Mouse (Mus musculus): ENCODE data around the gene Vstm2l. TPM values are rescaled to one million over a fixed set of nuclear protein-coding genes. Genes with fewer than 3 reads are reported as not detected.

Gene Vstm2l
- polyA plus RNA-seq, 1 experiment from 2014 or later: 0.49 TPM

DNA sequence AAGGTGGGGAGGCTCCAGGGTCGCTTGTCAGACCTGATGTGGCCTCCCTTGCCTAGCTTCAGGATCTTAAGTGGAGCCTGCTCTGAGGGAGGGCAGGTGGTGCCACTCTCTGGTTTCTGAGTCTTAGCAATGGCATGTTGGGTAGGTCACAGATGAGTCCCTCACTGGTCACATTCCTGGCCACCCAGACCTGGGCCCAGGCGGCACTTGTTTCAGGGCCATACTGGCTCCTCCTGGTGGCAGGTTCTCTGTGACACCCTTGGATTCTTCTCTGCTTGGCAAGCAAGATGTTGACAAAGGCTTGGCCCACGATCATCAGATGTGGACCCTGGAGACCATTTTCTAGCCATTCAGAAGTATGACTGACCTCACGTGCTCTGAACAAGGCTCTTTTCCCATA, 18.2 kb downstream of the Vstm2l start:
- 76% methylated on average over 4 of the region's 4 CpGs for WGBS
- Histone ChIP-seq H3K9ac (no peak overlapping the region), H3K27me3 (peaks cover 6% of the 10 kb centered on the region; the same call in 1 of the 2 replicates), H3K27ac (no peak overlapping the region), H3K4me1 (peaks cover 8% of the 10 kb centered on the region), H3K36me3 (no peaks in the 10 kb centered on the region), H3K4me3 (no peak overlapping the region), H3K9me3 (no peaks in the 10 kb centered on the region), H3K4me2 (no peak overlapping the region)
- no peak for ATAC-seq (ENCODE audit: insufficient number of reproducible peaks, insufficient read depth, low FRiP score, low TSS enrichment, low read depth)

DNA sequence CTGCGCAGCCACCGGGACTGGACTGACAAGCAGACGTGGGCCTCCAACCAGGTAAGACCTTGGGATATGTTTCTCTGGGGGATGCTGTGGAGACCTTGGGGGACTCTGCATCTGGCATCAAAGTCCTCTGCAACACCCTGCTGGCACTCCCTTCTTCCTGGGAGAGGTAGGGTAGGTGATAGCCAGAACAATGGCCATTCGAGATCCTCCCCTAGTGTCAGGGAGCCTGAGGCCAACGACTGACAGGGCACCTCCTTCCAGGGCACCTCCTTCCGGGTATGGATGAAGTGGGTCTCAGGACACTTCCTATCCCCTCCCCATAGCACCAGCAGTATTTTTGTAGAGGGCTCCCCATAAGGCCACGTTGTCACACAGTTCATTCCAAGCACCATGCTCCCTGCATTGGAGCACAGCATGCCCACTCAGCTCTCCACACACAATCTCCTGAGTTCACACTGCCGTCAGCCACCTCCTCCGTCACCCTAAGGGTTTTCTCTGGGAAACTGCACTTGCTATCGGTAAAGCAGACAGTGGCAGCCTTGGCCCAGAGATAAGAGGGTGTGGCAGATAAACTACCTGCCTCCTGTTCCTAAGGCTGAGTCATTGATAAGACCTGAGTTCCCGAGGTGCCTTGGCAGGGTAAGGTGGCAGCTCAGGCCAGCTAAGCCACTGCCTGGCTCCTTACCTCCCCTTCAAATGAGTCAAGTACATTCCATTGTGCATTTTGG, 21.2 kb downstream of the Vstm2l start:
- no peak for ATAC-seq (ENCODE audit: insufficient number of reproducible peaks, insufficient read depth, low FRiP score, low TSS enrichment, low read depth)
- H3K36me3 ChIP-seq: no peaks in the 10 kb centered on the region
- 0 out of 2 replicates have a peak, but pooled peaks cover 3% of the 10 kb centered on the region for H3K4me1 ChIP-seq
- no peak overlapping the region for H3K27ac ChIP-seq
- no peak overlapping the region for H3K4me3 ChIP-seq
- WGBS: 69% methylated on average over 11 of the region's 11 CpGs
- H3K27me3 ChIP-seq: peaks cover 18% of the 10 kb centered on the region
- no peak overlapping the region for H3K9ac ChIP-seq
- H3K4me2 ChIP-seq: no peak overlapping the region
- no peaks in the 10 kb centered on the region for H3K9me3 ChIP-seq

DNA sequence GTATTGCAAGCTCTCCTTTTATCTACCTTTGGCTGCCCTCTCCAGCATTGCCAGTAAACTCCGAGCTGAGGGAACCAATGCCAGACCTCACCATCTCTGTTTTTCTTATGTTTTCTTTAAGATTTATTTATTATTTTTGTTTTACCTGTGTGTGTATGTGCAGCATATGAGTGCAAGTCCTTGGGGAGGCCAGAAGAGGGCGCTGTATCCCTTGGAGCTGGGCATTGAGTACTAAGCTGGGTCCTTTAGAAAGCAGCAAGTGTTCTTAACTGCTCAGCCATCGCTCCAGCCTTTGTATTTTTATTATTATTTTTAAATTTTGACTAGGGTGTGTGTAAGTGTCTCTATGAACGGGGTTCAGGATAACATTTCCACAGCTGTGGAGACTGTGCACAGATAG, 22.2 kb downstream of the Vstm2l start:
- no peak for ATAC-seq (ENCODE audit: insufficient number of reproducible peaks, insufficient read depth, low FRiP score, low TSS enrichment, low read depth)
- Histone ChIP-seq H3K4me2 (no peak overlapping the region), H3K4me1 (peaks cover 13% of the 10 kb centered on the region), H3K4me3 (no peak overlapping the region), H3K36me3 (no peaks in the 10 kb centered on the region), H3K9me3 (no peaks in the 10 kb centered on the region), H3K9ac (no peak overlapping the region), H3K27ac (no peak overlapping the region), H3K27me3 (peaks cover 29% of the 10 kb centered on the region)
- 82% methylated on average over 4 of the region's 4 CpGs for WGBS

DNA sequence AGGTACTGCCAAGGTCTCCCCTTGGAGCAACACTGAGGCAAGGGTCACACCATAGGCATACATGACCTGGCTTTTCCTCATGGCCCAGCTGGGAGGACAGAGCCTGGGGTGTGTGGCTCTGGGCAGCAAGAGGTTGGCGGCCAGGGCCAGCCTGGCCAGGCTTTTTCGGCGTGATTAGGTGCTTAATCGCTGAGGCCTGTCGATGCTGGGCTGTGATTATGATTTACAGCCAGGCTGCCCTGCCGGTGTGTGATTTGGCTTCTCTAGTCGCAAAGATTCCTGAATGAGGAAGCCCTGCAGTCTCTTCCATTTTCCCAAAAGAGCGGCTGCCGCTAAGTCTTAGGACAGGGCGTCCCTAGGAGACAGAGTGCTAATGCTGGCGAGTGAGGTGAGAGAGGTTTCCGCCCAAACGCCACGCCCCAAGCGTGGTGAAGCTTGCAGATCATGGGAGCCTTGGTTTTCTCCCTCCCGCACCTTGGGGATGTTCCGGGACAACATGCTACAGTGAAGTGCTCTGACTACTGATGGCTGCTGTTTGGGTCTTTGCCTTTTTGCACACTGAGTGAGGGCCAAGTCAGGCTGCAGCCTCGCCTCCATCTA, 26.2 kb downstream of the Vstm2l start:
- Histone ChIP-seq H3K4me3 (no peak overlapping the region), H3K9ac (no peak overlapping the region)
- 6% methylated on average over 18 of the region's 18 CpGs for WGBS

GRCm38 (mm10) chr2:157943514-157944155, 29.2 kb downstream of the Vstm2l start:
- H3K4me1 ChIP-seq: peaks cover 27% of the 10 kb centered on the region
- peak overlapping the region; percentile 57 for H3K4me3 ChIP-seq
- H3K36me3 ChIP-seq: no peaks in the 10 kb centered on the region
- H3K9me3 ChIP-seq: no peaks in the 10 kb centered on the region
- no peak overlapping the region; the same call in 1 of the 2 replicates for H3K27ac ChIP-seq
- peaks cover 40% of the 10 kb centered on the region for H3K27me3 ChIP-seq
- WGBS: under 1% methylated on average over 47 of the region's 47 CpGs
- H3K4me2 ChIP-seq: peak overlapping the region; percentile 96
- ATAC-seq (ENCODE audit: insufficient number of reproducible peaks, insufficient read depth, low FRiP score, low TSS enrichment, low read depth): peak; percentile 63; the same call in 1 of the 2 replicates
- peak overlapping the region; percentile 80 for H3K9ac ChIP-seq

More for the DNA sequence above, 26.2 kb downstream of the Vstm2l start:
- Histone ChIP-seq H3K27ac (no peak overlapping the region), H3K36me3 (no peaks in the 10 kb centered on the region), H3K9me3 (no peaks in the 10 kb centered on the region), H3K4me1 (peaks cover 27% of the 10 kb centered on the region), H3K27me3 (peaks cover 40% of the 10 kb centered on the region), H3K4me2 (peak overlapping the region; percentile 24; the same call in 1 of the 2 replicates)
- no peak for ATAC-seq (ENCODE audit: insufficient number of reproducible peaks, insufficient read depth, low FRiP score, low TSS enrichment, low read depth)

DNA sequence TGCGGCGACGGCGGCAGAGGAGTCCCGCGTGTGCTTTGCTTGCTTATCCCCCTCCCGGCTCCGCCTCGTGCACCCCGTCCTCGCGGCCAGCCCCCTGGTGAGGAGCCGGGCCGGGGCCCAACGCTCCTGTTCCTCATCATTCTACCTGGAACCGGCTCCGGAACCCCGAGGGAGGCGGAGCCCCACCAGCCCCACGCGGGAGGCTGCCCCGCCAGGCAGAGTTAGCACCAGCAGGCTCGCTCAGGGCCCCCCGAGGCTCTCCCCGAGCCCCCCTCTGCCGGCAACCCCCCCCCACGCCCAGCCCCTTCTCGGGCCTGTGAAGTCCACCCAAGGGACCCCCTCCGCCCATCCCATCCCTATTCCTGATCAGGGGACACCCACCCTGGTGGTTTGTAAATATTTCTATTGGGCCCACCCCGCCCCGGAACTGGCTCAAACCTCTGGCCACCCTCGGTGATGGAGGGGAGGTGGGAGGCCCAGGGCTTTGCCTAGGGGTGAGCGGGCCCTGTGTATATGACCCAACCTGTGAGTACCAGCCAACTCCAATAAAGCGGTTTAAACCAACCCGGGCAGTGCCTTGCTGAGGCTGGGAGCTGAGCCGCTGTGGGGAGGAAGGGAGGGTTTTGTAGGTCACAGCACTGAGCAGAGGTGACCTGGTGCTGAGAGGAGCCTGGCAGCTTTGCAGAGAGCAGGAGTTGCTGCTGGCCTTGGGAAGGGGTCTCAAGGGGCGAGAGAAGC, 29.9 kb downstream of the Vstm2l start:
- ATAC-seq (ENCODE audit: insufficient number of reproducible peaks, insufficient read depth, low FRiP score, low TSS enrichment, low read depth): 0 out of 2 replicates have a peak, but pooled peaks have one; percentile 45
- H3K36me3 ChIP-seq: no peaks in the 10 kb centered on the region
- H3K9me3 ChIP-seq: no peaks in the 10 kb centered on the region
- H3K4me3 ChIP-seq: peak overlapping the region; percentile 57
- peaks cover 27% of the 10 kb centered on the region for H3K4me1 ChIP-seq
- H3K4me2 ChIP-seq: peak overlapping the region; percentile 96
- H3K9ac ChIP-seq: peak overlapping the region; percentile 80
- H3K27me3 ChIP-seq: peaks cover 34% of the 10 kb centered on the region
- no peak overlapping the region for H3K27ac ChIP-seq
- 12% methylated on average over 37 of the region's 37 CpGs for WGBS

GRCm38 (mm10) chr2:157953978-157954377, 39.5 kb downstream of the Vstm2l start:
- no peak for ATAC-seq (ENCODE audit: insufficient number of reproducible peaks, insufficient read depth, low FRiP score, low TSS enrichment, low read depth)
- Histone ChIP-seq H3K4me3 (no peak overlapping the region), H3K4me2 (no peak overlapping the region), H3K27me3 (no peaks in the 10 kb centered on the region), H3K4me1 (no peaks in the 10 kb centered on the region), H3K27ac (no peak overlapping the region), H3K9me3 (no peaks in the 10 kb centered on the region), H3K36me3 (no peaks in the 10 kb centered on the region), H3K9ac (no peak overlapping the region)
- WGBS: 74% methylated on average over 5 of the region's 5 CpGs

GRCm38 (mm10) chr2:157957707-157958108, 43.3 kb downstream of the Vstm2l start:
- no peak for ATAC-seq (ENCODE audit: insufficient number of reproducible peaks, insufficient read depth, low FRiP score, low TSS enrichment, low read depth)
- H3K9ac ChIP-seq: no peak overlapping the region
- no peaks in the 10 kb centered on the region for H3K9me3 ChIP-seq
- no peaks in the 10 kb centered on the region for H3K4me1 ChIP-seq
- 0% methylated on average over 2 of the region's 2 CpGs for WGBS
- no peak overlapping the region for H3K4me2 ChIP-seq
- no peak overlapping the region for H3K27ac ChIP-seq
- H3K27me3 ChIP-seq: no peaks in the 10 kb centered on the region
- no peak overlapping the region for H3K4me3 ChIP-seq
- no peaks in the 10 kb centered on the region for H3K36me3 ChIP-seq

GRCm38 (mm10) chr2:157967856-157968255, 53.4 kb downstream of the Vstm2l start:
- H3K4me1 ChIP-seq: no peaks in the 10 kb centered on the region
- no peak overlapping the region for H3K9ac ChIP-seq
- no peaks in the 10 kb centered on the region for H3K36me3 ChIP-seq
- 22% methylated on average over 3 of the region's 3 CpGs for WGBS
- no peaks in the 10 kb centered on the region for H3K27me3 ChIP-seq
- no peak overlapping the region for H3K4me3 ChIP-seq
- H3K4me2 ChIP-seq: no peak overlapping the region
- H3K9me3 ChIP-seq: no peaks in the 10 kb centered on the region
- no peak for ATAC-seq (ENCODE audit: insufficient number of reproducible peaks, insufficient read depth, low FRiP score, low TSS enrichment, low read depth)
- H3K27ac ChIP-seq: no peak overlapping the region

- no peak overlapping the region for H3K4me3 ChIP-seq
- H3K27ac ChIP-seq: no peak overlapping the region
- no peaks in the 10 kb centered on the region for H3K36me3 ChIP-seq
- no peak for ATAC-seq (ENCODE audit: insufficient number of reproducible peaks, insufficient read depth, low FRiP score, low TSS enrichment, low read depth)
- no peak overlapping the region for H3K4me2 ChIP-seq
- no peak overlapping the region for H3K9ac ChIP-seq
- no peaks in the 10 kb centered on the region for H3K9me3 ChIP-seq
- peaks cover 11% of the 10 kb centered on the region for H3K27me3 ChIP-seq
- WGBS: 56% methylated on average over 6 of the region's 6 CpGs
- peaks cover 9% of the 10 kb centered on the region for H3K4me1 ChIP-seq
Observed at GRCm38 (mm10) chr2:157970124-157970523, 55.7 kb downstream of the Vstm2l start.

GRCm38 (mm10) chr2:157970669-157971068, 56.2 kb downstream of the Vstm2l start:
- H3K9me3 ChIP-seq: no peaks in the 10 kb centered on the region
- peaks cover 16% of the 10 kb centered on the region for H3K27me3 ChIP-seq
- H3K4me2 ChIP-seq: no peak overlapping the region
- H3K36me3 ChIP-seq: no peaks in the 10 kb centered on the region
- peaks cover 14% of the 10 kb centered on the region for H3K4me1 ChIP-seq
- H3K27ac ChIP-seq: no peak overlapping the region
- H3K4me3 ChIP-seq: no peak overlapping the region
- ATAC-seq (ENCODE audit: insufficient number of reproducible peaks, insufficient read depth, low FRiP score, low TSS enrichment, low read depth): no peak
- no peak overlapping the region for H3K9ac ChIP-seq
- WGBS: 3% methylated on average over 3 of the region's 3 CpGs
